Mouse (Mus musculus): ENCODE data around the gene Rasgrf1. TPM values are rescaled to one million over a fixed set of nuclear protein-coding genes. Genes with fewer than 3 reads are reported as not detected.

The Rasgrf1 gene
- total RNA-seq (2021), result 10 to 100 TPM; 12.7 to 17.1 TPM
- long read RNA-seq, experiment 1, full-length matches to known transcripts, result 3 of 3 reads
- long read RNA-seq, experiment 1, partial matches to known transcripts, result 0 of 3 reads
- long read RNA-seq, experiment 1, other reads (novel, unspliced or antisense), result 0 of 3 reads
- long read RNA-seq, experiment 2, full-length matches to known transcripts, result 1 of 1 reads
- long read RNA-seq, experiment 2, partial matches to known transcripts, result 0 of 1 reads
- long read RNA-seq, experiment 2, other reads (novel, unspliced or antisense), result 0 of 1 reads

GRCm38 (mm10) chr9:89909131-89910010 lies at the start of gene Rasgrf1:
Gene Rasgrf1 (plus strand): TSS chr9:89909908.
- peak; percentile 47 to 68 for DNase-seq

GRCm38 (mm10) chr9:89860145-89860544 lies 49.6 kb upstream of the Rasgrf1 start:
- DNase-seq, result no peak

- no peak for DNase-seq
Observed at GRCm38 (mm10) chr9:89860584-89860983, 49.1 kb upstream of the Rasgrf1 start.

- no peak for DNase-seq
Observed at GRCm38 (mm10) chr9:89867141-89867540, 42.6 kb upstream of the Rasgrf1 start.

- no peak for DNase-seq
Observed at GRCm38 (mm10) chr9:89868093-89868729, 41.5 kb upstream of the Rasgrf1 start.

- DNase-seq, result no peak
Observed at GRCm38 (mm10) chr9:89869594-89869993, 40.1 kb upstream of the Rasgrf1 start.

- no peak for DNase-seq
Observed at GRCm38 (mm10) chr9:89870531-89871150, 39.1 kb upstream of the Rasgrf1 start.

GRCm38 (mm10) chr9:89872137-89872536 lies 37.6 kb upstream of the Rasgrf1 start:
- DNase-seq, result peak in 1 of 2 experiments; percentile 20

GRCm38 (mm10) chr9:89874434-89874833 lies 35.3 kb upstream of the Rasgrf1 start:
- DNase-seq, result peak; percentile 78 to 82

- no peak for DNase-seq
Observed at GRCm38 (mm10) chr9:89875551-89875950, 34.2 kb upstream of the Rasgrf1 start.

GRCm38 (mm10) chr9:89878471-89879020 lies 31.2 kb upstream of the Rasgrf1 start:
- no peak for DNase-seq

GRCm38 (mm10) chr9:89879574-89879973 lies 30.1 kb upstream of the Rasgrf1 start:
- DNase-seq, result no peak

- DNase-seq, result no peak
Observed at GRCm38 (mm10) chr9:89881552-89881951, 28.2 kb upstream of the Rasgrf1 start.

GRCm38 (mm10) chr9:89882583-89882982 lies 27.1 kb upstream of the Rasgrf1 start:
- no peak for DNase-seq

- no peak for DNase-seq
Observed at GRCm38 (mm10) chr9:89885701-89886218, 23.9 kb upstream of the Rasgrf1 start.

GRCm38 (mm10) chr9:89891534-89892293 lies 18.0 kb upstream of the Rasgrf1 start:
- DNase-seq, result no peak

- DNase-seq, result peak in 1 of 2 experiments; percentile 16
Observed at GRCm38 (mm10) chr9:89892540-89893188, 17.0 kb upstream of the Rasgrf1 start.

GRCm38 (mm10) chr9:89900111-89900824 lies 9.4 kb upstream of the Rasgrf1 start:
- no peak for DNase-seq

- DNase-seq, result no peak
Observed at GRCm38 (mm10) chr9:89901184-89901583, 8.5 kb upstream of the Rasgrf1 start.

- DNase-seq, result no peak
Observed at GRCm38 (mm10) chr9:89902813-89903212, 6.9 kb upstream of the Rasgrf1 start.
